Mouse (Mus musculus) bone marrow, adult 2 months (tissue): ENCODE results near the gene Cisd2.

Experiments
- CTCF ChIP-seq: fragments of 200-500 bp; IDR thresholded peaks from 2 replicates; pipeline ENCODE4 v1.5.1; 2011; ENCODE audit warnings: low read length, control low read depth; ENCODE audit not compliant: control insufficient read depth, insufficient read depth
- POLR2A ChIP-seq: fragments of 200-500 bp; IDR thresholded peaks from 2 replicates; pipeline ENCODE4 v1.6.1; 2011; ENCODE audit warnings: low read depth, mild to moderate bottlenecking, control low read depth, low read length, borderline replicate concordance; ENCODE audit not compliant: control insufficient read depth

GRCm38 (mm10) chr3:135357394-135357793 lies 66.3 kb downstream of the Cisd2 start:
- TF ChIP-seq POLR2A = no peak
- no peak for TF ChIP-seq CTCF
